Mouse (Mus musculus): ENCODE results near the gene Braf. TPM values are rescaled to one million over a fixed set of nuclear protein-coding genes. Genes with fewer than 3 reads are reported as not detected.

Braf gene
- polyA plus RNA-seq, 2 experiments from 2014 or later, result 16.9 to 20.4 TPM

DNA sequence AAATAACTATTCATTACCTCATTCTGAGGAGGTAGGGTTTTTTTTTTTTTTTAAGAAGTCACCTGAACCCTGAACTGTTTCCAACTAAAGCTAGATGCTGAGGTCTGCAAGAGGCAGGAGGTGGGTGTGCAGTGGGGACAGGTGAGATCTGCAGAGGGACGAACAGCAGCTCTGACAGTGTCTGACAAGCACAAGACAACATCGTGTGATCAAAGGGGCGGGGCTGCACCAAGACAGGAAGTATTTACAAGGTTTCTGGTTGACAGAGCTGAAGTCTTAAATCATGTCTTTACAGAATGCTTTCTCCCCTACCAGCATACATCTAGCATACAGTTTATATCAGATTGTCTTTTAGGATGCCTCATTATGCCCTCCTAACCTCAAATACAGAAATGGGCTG is 118.4 kb downstream of the Braf start:
- ATAC-seq, result peak; percentile 94

- ATAC-seq, result no peak
Observed at GRCm38 (mm10) chr6:39606056-39606455, 119.2 kb downstream of the Braf start.

- no peak for ATAC-seq
Observed at GRCm38 (mm10) chr6:39604565-39604964, 120.7 kb downstream of the Braf start.

GRCm38 (mm10) chr6:39601828-39602227 is 123.4 kb downstream of the Braf start:
- peak; percentile 42 for ATAC-seq

DNA sequence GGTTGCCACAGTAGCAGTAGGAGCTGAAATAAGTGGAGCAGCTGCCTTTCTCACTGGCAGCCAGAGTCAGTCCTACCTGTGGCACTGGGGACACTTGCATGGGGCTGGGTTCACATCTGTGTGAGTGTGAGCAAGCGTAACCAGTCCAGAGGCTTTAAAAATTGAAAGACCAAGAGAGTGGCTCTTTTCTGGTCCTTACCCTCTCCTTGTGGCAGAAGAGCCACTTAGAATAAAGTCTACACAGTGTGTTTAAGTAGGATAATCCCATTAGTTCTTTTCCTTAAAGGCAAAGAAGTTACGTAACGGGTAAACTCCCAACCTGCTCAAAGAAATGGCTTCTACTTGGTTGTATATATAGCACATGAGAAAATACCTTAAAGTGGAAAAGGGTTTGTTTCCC is 124.4 kb downstream of the Braf start:
- no peak for ATAC-seq

- peak; percentile 99 for ATAC-seq
Observed at GRCm38 (mm10) chr6:39592401-39593214, 132.7 kb downstream of the Braf start, which contains the start of gene Ndufb2. Gene Ndufb2, plus strand, starts transcription at chr6:39592574.

DNA sequence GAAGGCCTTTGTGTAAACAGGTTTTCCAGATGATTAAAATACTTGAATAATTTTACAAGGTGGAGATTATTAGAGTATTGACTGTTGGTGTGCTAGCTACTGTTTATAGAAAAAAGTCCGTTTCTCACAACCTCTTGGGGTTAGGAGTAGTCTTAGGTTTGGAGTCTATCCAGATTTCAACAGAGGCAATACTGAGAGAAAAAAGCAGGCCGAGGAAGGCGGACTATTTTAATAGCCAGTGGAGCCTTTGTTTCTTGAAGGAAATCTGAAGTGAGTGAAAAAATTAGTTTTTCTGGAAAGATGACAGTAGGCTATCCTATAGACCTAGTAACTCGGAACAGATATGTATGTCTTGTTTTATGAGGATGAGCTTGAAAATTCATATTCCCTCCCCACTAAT is 133.8 kb downstream of the Braf start:
- no peak for ATAC-seq

DNA sequence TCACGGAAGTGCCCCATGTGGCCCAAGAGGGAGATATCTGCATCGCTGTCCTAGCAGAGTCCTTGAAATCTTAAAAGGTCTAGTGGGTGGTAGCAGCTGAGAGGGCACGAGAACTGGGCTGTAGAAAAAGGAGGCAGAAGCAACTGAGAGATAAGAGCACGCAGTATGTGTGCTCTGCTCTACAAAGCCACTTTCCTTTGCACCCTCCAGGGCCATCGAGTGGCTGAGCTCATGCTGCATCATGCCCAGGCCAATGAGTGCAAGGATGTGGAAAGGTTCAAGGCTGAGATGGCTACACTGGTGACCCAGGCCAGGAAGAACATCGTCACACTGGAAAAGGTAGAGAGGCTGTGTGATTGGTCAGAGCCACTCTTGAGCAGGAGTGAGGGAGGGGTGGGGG is 139.7 kb downstream of the Braf start, which contains the start of gene Gm42420:
Gm42420 (plus strand) TSS at position 237 of the 400 bp plus-strand sequence.
- ATAC-seq, result no peak

- no peak for ATAC-seq
Observed at GRCm38 (mm10) chr6:39581087-39581784, 144.0 kb downstream of the Braf start.

DNA sequence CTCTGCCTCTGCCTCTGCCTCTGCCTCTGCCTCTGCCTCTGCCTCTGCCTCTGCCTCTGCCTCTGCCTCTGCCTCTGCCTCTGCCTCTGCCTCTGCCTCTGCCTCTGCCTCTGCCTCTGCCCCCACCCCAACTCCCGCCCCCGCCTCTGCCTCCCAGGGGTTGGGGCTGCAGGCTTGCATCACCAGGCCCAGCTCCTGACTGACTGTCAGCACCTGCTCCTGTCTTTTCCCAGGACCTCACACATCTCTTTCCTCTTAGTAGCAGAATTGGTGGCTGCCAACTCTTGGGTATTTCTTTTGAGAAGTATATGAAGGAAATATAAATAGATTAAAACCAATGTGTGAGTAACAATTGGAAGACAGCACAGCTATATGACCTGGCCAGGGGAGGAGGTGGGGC is 144.7 kb downstream of the Braf start:
- no peak for ATAC-seq

DNA sequence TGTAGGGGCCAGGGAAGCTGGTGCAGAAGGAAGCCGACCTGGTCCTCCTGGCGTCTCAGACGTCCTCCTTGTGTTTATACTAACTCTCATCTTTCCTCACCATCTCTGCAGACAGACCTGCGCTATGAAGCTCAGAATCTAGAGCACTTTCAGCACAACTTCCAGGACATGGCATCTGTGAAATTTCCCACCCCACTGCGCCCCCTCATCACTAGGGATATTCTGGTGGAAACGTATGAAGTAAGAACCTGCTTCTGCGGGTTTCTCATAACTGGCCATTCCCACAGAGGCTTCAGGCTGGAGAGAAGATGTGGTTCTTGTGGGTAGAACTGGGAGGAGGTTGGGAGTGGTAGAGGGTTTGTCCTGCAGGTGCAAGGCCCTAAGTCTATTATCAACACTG is 145.7 kb downstream of the Braf start:
- no peak for ATAC-seq

DNA sequence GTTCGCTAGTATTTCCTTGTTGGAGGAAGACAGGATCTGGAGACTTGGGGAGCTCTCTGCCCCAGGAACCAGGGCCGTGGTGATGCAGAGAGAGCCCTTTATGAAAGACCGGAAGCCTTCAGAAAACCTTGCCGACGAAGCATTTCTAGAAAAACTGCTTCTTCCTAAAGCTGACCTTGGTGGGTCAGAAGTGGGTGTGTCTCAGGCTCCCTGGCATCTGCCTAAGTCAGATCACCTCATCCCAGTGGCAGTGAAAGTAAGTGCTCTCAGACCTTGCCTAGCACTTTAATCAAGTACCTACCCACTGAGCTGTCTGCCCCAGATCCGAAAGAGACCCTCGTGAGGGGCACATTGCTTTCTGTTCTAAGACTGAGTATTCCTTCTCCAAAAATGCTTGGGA is 150.3 kb downstream of the Braf start:
- no peak for ATAC-seq

DNA sequence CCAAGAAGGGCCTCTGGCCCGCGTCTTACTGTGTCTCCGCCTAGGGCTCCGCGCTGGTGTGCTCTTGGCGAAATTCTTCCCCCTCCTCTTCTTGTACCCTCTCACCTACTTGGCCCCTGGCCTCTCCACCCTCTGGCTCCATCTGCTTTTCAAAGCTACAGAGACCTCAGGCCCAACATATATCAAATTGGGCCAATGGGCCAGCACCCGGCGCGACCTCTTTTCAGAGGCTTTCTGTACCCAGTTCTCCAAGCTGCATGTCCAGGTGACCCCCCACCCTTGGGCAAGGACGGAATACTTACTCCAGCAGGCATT is 150.8 kb downstream of the Braf start:
- no peak for ATAC-seq

DNA sequence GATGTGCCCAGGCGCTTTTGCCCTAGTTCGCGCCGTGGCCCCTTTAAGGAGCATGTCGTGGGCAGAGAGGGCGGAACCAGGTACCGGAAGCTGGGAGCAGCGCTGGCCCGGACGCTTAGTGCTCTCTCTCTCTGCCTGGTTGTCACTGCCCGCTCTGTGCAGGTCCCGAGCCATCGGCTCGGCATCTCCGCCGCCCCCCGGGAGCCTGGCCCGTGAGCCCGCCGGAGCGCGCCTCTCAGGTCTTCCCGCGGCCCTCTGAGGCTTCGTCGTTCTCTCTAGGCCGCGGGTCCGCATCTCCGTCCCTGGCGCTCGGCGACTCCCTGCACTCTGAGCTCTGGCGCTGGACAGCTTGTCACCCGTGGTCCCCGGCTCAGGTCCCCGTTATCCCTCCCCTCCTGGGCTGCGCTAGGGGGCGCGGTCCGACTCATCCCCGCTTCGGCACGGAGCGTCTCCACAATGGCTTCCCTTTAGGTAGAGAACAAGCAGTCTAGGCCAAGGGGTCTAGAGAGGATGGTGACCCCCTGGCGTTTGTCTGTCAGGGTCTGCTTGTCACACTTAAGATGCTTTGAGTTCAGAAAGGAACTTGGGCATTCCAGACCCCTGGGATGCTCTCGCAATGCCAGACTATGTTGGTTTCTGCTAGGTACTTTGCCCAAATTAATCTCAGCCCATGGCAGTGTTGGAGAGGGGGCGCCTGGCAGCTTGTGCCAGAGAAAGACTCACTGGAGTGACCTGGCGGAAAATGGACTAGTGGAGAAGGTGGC is 151.3 kb downstream of the Braf start, which contains the start of gene Adck2:
Adck2 (plus strand) TSS at position 83 of the 764 bp plus-strand sequence.
- peak; percentile 99 for ATAC-seq

DNA sequence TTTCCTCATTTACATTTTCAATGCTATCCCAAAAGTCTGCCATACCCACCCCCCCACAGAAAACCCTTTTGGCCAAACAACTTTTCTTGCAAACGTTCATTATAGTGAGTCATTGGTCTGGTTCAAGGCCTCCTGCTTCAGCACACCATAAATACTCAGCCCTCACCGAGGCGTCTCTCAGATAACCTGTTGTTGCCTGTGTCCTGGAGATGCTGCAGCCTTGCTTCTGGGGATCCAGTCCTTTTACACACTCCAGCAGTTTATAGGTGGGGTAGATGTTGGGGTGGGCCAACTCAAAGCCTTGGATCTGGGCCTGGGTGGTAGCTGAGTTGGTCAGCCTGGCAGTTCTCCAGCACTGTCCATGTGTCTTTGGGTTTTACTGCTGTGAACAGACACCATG is 154.8 kb downstream of the Braf start:
- no peak for ATAC-seq

- ATAC-seq, result peak; percentile 82
Observed at GRCm38 (mm10) chr6:39567528-39567927, 157.7 kb downstream of the Braf start.

GRCm38 (mm10) chr6:39562166-39563015 is 162.9 kb downstream of the Braf start:
- ATAC-seq, result peak; percentile 96

- ATAC-seq, result no peak
Observed at GRCm38 (mm10) chr6:39559276-39559939, 165.9 kb downstream of the Braf start.

DNA sequence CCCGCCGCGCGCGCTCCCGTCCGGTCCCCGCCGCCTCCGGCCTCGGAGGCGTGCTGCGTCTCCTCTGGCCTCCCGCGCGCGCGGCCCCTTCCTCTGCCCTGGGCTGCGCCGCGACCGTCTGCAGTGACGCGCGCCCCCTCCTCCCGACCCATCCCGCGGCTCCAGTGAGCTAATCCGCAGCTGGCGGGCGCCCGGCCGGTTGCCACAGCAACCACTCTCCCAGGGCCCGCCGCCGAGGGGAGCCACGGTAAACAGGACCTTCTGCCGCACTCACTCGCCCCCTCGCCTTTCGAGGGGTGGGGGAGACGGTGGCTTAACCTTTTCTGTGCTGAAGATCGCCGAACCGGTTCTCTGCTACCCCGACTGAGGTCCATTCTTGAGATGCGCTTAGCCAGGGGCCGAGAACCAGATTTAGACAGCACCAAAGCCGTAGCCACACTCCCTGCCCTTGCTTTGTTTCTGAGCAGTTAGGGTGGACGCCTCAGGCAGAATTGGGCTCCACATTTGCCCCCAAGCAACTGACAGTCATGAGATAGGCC is 167.5 kb downstream of the Braf start, which contains the start of gene Dennd2a:
Dennd2a (minus strand) TSS at position 145 of the 539 bp plus-strand sequence.
- ATAC-seq, result no peak

DNA sequence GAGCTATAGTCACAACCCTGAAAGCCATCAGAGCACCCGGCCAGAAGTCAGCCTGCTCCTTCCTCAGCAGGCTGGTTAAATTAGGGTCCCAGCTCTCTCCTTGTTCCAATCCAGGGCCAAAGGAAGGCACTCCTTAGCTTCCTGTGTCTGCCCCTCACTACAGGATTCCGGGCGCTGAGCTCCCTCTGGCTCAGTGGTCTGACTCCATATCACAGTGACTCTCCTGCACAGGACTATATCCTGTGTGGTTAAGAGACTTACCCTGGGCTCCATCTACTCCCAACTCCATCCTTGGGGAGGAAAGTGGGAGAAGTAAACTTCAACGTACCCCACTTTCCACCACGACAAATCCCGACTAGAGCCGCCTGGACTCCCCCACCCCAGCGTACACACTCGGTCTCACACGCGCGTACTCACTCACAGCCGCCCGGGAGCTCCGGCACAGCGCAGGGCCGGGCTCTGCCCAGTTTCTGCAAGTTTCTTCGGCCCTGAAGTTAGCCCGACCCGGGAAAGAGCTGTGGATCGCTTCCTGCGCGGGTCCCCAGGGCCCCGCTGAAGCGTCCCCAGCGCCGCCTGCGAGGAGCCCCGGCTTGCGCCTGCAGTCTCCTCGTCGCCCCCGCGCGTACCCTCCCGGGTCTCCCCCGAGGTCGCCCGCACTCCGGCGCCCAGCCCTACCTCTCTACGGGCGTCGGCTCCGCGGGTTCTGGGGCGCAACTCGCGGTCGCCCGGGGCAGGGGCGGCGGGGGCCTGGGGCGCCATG is 168.2 kb downstream of the Braf start:
- ATAC-seq, result peak; percentile 23

GRCm38 (mm10) chr6:39555648-39555945 is 169.7 kb downstream of the Braf start:
- no peak for ATAC-seq

All from CD4-positive, CD25-positive, alpha-beta regulatory T cell, adult 4 months (primary cell).